Mouse (Mus musculus): Measurements from ENCODE around the gene Kif2c.
A peak's percentile ranks its signal among the peaks of the same experiment; 100 is the strongest.

The Kif2c gene

DNA sequence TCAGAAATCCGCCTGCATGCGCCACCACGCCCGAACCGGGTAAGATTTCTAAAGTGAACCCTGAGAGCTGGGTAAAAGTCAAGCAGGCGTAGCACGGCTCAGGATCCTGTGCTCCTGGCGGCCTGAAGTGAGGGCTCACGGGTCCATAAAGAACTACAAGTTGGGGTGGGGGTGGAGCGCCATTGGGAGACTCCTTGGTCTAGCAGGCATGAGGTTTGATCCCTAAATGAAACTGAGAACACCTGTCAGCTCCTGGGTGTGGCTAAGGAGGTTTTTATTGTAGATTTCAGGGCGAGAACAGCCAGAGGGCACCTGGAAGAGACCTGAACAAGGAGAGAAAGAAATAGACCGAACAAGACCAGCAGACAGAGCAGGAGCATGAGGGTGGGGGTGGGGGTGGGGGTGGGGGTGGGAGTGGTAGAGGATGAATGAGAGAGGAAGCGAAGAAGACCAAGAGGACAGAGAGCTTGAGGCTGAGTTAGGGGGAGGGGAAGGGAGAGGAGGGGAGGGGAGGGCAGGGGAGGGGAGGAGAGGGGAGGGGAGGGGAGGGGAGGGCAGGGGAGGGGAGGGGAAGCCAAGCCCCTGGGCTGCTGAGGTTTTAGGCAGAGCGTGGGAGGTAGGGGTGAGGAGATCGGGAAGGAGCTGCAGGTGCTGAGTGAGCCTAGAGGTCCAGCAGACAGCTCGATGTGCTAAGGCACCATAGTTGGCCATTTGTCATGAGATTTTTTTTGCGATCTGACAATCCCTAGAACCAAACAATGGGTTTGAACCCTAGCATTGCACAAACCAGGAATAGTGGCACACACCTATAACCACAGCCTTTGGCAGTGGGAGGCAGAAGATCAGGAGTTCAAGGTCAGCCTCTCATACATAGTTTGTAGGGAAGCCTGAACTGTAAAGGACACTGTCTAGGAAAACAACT, 43.9 kb downstream of the Kif2c start:
- no peak for ATAC-seq (ENCODE audit: low TSS enrichment)

DNA sequence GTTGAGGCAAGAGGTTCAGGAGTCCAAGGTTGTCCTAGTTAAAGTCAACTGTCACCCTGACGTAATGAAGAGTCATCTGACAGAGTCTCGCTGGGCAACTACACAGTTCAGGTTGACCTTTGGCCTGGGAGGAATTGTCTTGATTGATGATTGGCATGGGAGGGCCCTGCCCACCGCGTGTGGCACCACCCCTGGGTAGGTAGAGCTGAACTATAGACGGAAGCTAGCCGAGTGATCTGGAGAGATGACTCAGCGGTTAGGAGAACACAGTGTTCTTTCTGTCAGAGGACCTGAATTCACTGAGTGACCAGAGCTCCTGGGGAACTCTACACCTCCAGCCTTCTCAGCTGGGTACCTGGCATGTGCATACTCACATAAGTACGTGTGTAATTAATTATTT, 46.4 kb downstream of the Kif2c start:
- no peak for ATAC-seq (ENCODE audit: low TSS enrichment)

DNA sequence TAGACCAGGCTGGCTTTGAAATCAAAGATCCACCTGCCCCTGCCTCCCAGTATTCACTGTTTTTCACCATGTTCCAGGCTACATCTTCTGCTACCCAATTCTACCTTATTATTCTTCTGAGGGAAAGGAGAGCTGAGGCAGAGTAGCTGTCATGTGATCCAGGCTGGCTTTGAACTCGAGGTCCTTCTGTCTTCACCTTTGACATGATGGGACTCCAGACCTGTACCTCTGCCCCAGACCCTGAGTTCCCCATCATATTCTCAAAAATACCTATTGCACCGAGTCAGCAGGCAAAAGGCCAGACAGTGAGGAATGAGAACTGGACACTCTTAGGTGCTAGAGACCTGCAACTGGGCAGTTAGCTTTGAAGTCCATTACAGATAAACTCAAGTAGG, 47.8 kb downstream of the Kif2c start:
- no peak for ATAC-seq (ENCODE audit: low TSS enrichment)

GRCm38 (mm10) chr4:117133817-117134600, 48.4 kb downstream of the Kif2c start, which contains the start of gene Plk3:
Plk3 (minus strand) TSS chr4:117133963.
- peak; percentile 90 for ATAC-seq (ENCODE audit: low TSS enrichment)

DNA sequence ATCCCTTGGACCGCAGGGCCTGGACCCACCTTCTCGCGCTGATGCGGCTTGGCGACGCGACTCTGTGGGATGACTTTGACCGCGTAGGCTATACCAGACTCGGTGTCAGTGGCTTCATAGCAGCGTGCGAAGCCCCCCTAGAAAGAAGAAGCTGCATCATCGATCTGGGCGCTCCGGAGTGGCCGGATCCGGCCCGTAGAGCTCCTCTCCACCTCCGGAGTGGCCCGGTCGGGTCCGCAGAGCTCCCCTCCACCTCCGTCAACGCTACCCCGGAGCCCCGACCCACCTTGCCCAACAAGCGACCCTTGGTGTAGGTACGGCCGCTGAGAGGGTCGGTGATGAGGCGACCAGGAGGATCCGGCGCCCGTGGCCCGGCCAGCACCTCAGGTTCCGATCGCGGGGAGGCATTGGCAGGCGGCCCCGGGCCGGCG, 49.1 kb downstream of the Kif2c start:
- ATAC-seq (ENCODE audit: low TSS enrichment): peak; percentile 33; the same call in 1 of the 2 replicates

GRCm38 (mm10) chr4:117132794-117133143, 49.7 kb downstream of the Kif2c start:
- no peak for ATAC-seq (ENCODE audit: low TSS enrichment)

- no peak for ATAC-seq (ENCODE audit: low TSS enrichment)
Measured at GRCm38 (mm10) chr4:117131890-117132793, 50.3 kb downstream of the Kif2c start.

DNA sequence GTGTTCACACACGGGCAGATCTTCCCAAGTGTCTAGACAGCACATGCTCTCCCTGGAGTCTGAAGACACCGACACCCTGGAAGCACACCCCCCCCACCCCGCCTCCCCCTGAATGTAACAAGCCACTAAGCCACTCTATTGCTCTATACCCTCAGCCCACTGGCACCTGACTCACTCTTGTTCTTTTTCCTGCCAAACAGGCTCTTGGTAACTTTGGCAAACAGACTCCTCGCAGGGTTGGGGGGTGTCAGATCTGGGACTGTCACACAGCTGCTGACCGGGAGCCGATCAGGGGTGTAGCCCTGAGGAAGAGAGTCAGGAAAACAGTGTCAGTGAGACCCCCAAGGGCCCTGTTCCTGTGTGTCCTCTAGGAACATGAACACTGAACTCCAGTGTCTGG, 51.2 kb downstream of the Kif2c start:
- no peak for ATAC-seq (ENCODE audit: low TSS enrichment)

- no peak for ATAC-seq (ENCODE audit: low TSS enrichment)
Measured at GRCm38 (mm10) chr4:117130790-117131189, 51.6 kb downstream of the Kif2c start.

DNA sequence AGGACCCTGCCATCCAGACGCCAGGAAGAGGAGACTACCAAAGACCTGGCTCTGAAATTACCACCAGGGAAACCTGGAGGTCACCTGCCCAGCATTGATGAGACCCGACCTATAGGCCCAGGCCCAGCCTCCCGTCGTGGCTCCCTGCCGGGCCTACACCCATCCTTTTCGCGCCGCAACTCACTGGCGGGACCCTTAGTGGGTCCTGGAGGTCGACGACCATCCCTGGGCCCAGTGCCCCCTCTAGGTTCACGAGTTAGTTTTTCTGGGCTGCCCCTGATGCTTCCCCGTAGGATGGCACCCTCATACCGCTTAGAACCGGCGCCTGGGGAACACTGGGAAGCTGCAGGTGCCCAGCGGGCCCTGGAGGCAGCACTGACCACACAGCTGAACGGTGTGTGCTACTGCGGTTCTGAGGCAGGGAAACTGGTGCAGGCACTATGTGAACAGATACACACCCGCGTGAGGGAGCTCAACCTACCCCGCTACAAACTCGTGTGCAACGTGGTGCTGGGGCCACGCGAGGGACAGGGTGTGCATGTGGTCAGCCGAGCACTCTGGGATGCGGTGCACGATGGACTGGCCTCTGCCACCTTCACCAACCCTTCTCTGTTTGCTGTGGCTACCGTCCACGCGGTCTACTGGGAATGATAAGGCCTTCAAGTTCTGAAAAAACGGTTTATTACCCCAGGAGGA, 54.3 kb downstream of the Kif2c start:
- ATAC-seq (ENCODE audit: low TSS enrichment): no peak

DNA sequence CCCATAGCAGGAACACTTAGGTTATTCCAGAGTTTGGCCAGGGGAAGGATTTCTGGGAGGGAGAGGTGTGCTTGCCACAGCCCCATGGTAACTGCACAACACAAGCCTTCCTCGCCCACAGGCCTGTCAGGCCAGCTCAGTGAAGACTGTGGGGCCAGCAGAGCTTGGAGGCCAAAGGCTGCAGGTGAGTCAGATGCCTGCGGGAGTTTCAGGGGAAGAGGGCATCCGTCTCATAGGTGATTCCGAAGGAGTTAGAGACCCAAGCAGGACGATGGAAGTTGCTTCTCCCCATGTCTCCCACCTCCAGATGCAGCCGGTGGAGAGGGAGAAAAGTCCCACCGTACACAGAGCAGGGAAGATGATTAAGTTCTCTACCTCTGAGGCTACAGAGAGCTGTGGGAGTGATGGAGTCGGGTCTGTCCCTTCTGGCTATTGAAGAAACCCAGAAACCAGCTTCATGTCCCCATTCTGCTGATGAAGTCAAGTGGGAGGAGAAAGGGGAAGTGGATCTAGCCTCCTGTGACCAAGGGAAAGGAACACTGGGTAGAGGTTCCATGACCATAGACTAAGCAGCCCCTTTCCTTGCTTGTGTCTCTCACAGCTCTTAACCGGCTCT, 55.7 kb downstream of the Kif2c start, which contains the start of gene Tctex1d4:
TSS of gene Tctex1d4 (plus strand) at position 120 of the 616 bp plus-strand sequence.
- ATAC-seq (ENCODE audit: low TSS enrichment): no peak

DNA sequence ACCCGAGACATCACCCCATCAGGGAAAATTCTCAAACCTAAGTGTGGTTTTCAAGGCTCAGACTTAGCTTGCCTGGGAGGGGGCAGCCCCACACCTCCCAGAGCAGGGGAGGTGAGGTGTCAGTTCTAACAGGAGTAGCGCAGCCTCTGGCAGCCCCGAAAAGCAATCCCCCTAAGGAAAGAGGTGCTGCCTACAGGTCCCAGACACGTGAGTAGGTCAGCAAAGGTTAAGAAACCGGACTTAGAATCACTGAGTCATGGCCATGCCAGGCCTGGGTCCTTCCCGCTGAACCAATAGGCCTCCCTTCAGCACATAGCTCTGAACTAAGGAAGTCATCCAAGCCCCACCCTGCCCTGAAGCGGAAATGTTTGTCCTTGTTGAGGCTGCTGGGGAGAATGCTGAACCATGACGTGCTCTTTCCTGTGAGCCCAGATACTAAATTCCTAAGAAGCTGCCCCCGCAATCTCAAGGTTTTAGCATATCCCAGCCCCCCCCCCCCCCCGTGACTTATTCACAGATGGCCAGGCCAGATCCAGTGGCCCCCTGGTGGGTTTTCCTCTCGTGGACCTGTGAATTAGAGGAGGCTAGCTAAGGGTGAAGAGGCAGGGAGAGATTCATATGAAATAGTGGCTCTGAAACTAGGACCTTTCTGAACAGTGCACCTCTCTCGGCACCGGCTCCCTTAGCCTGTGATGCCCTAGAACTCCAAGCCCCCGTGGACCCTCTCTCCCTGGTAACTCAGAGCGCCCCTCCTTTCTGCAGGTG, 56.3 kb downstream of the Kif2c start:
- peak; percentile 39 for ATAC-seq (ENCODE audit: low TSS enrichment)

GRCm38 (mm10) chr4:117125348-117125909, 57.0 kb downstream of the Kif2c start, which contains the start of gene Btbd19:
Btbd19 (minus strand) TSS chr4:117125725.
- ATAC-seq (ENCODE audit: low TSS enrichment): peak; percentile 43

- no peak for ATAC-seq (ENCODE audit: low TSS enrichment)
Measured at GRCm38 (mm10) chr4:117124518-117125347, 57.7 kb downstream of the Kif2c start.

DNA sequence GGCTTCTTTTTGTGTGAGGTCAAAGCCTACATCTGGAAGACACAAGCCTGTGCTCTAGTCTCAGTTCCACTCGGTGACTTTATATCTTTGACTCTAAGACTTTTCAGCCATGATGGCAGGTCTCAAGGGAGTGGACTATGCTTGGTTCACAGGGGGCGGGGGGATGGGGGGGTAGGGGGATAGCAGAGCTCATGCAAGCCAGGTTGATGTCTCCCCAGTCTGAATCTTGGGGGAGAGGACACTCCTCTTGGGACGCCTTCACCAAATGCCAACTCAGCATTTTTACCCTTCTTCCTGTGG, 58.3 kb downstream of the Kif2c start:
- no peak for ATAC-seq (ENCODE audit: low TSS enrichment)

DNA sequence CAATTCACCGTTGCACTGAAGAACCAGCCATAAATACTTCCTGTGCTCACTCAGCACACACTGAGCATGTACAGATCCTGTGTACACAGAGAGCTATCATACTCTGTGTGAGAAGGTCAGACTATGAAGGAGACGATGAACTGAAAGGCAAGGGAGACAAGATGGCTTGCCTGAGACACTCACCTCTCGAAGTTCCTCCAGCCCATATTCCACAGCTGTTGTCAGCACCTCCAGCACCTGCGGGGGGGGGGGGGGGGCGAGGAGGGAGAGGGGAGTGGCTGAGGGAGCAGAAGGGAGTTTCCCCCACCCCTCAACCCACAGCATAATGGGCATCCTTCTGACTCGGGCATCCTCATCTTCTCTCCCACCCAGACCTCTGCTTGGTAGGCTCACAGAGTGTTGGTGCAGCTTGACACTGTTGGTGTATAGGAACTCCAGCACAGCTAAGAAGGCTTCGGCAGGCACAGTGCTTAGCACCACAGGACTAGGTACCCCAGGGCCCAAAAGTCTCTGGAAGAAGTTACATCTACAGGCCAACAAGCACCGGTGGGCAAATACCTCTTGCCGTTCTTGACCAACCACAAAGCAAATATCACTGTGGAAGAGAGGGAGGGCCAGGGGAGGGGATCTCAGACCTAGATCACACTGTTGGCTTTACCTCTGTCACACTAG, 58.8 kb downstream of the Kif2c start:
- no peak for ATAC-seq (ENCODE audit: low TSS enrichment)

DNA sequence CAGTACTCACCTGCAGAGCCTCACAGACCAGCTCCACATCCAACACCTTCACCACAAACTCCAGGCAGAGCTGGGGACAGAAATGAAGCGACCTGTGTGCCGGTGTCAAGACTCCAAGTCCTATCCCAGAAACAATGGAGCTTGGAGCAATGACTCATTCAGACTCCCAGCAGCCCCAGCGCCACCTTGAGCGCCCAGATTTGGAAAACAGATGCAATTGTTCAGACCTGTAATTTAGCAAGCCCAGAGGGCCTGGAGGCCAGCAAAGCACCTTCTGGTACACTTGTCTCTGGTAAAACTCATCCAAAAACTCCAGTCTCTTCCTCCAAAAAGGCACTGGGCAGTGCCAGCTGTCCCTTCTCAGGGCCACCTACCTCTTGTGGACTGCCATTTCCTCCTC, 60.2 kb downstream of the Kif2c start:
- ATAC-seq (ENCODE audit: low TSS enrichment): no peak
